Mouse (Mus musculus) brain, embryonic 14.5 days (tissue): ENCODE measurements around the gene Pcsk2. TPM values are rescaled to one million over a fixed set of nuclear protein-coding genes. Genes with fewer than 3 reads are reported as not detected.
A peak's percentile ranks its signal among the peaks of the same experiment; 100 is the strongest.

Experiments
- DNase-seq: peaks from one replicate; pipeline ENCODE4 v3.0.0-alpha.2; 2011; ENCODE audit warnings: low read depth
- CTCF ChIP-seq: fragments of 200-500 bp; IDR thresholded peaks from 2 replicates; pipeline ENCODE4 v1.5.1; 2012; ENCODE audit warnings: inconsistent platforms, mild to moderate bottlenecking, moderate library complexity, borderline replicate concordance; ENCODE audit not compliant: insufficient read depth, insufficient read length; ENCODE audit errors: extremely low read depth
- POLR2A ChIP-seq: fragments of 200-500 bp; IDR thresholded peaks from 2 replicates; pipeline ENCODE4 v1.6.1; 2012; ENCODE audit warnings: mild to moderate bottlenecking, inconsistent platforms, borderline replicate concordance; ENCODE audit not compliant: poor library complexity, insufficient read depth, insufficient read length, severe bottlenecking; ENCODE audit errors: extremely low read depth
- polyA plus RNA-seq: library from polyadenylated mRNA; depleted of rRNA; stranded (reverse); fragments of >200 nt; gene quantifications from 2 replicates; pipeline ENCODE4 v1.2.3, GENCODE M21; 2012

Gene Pcsk2
- polyA plus RNA-seq, 1 experiment, result 25.7 TPM

- no peak for TF ChIP-seq POLR2A
- TF ChIP-seq CTCF, result no peak
- no peak for DNase-seq
Observed at GRCm38 (mm10) chr2:143646001-143646400, 100.0 kb downstream of the Pcsk2 start.

- DNase-seq, result no peak
- TF ChIP-seq CTCF, result no peak
- no peak for TF ChIP-seq POLR2A
Observed at GRCm38 (mm10) chr2:143654621-143655020, 108.7 kb downstream of the Pcsk2 start.

- TF ChIP-seq CTCF (no peak), POLR2A (no peak)
- peak; percentile 69 for DNase-seq
Observed at GRCm38 (mm10) chr2:143656968-143657367, 111.0 kb downstream of the Pcsk2 start.

GRCm38 (mm10) chr2:143666785-143667184 is 120.8 kb downstream of the Pcsk2 start:
- DNase-seq, result no peak
- no peak for TF ChIP-seq POLR2A
- TF ChIP-seq CTCF, result no peak

GRCm38 (mm10) chr2:143677869-143678268 is 131.9 kb downstream of the Pcsk2 start:
- TF ChIP-seq CTCF (no peak), POLR2A (no peak)
- DNase-seq, result no peak

- no peak for TF ChIP-seq POLR2A
- no peak for TF ChIP-seq CTCF
- no peak for DNase-seq
Observed at GRCm38 (mm10) chr2:143679513-143679912, 133.6 kb downstream of the Pcsk2 start.

GRCm38 (mm10) chr2:143681873-143682555 is 136.1 kb downstream of the Pcsk2 start:
- no peak for TF ChIP-seq POLR2A
- TF ChIP-seq CTCF, result no peak
- DNase-seq, result peak; percentile 30

- no peak for TF ChIP-seq POLR2A
- TF ChIP-seq CTCF, result no peak
- DNase-seq, result no peak
Observed at GRCm38 (mm10) chr2:143683513-143683912, 137.6 kb downstream of the Pcsk2 start.

- peak; percentile 59 for DNase-seq
- TF ChIP-seq POLR2A (no peak), CTCF (no peak)
Observed at GRCm38 (mm10) chr2:143691244-143691643, 145.3 kb downstream of the Pcsk2 start.

- peak; percentile 73 for DNase-seq
- TF ChIP-seq CTCF (no peak), POLR2A (no peak)
Observed at GRCm38 (mm10) chr2:143696026-143696557, 150.1 kb downstream of the Pcsk2 start.

- peak; percentile 38 for DNase-seq
- no peak for TF ChIP-seq CTCF
- no peak for TF ChIP-seq POLR2A
Observed at GRCm38 (mm10) chr2:143696704-143697103, 150.7 kb downstream of the Pcsk2 start.

- no peak for TF ChIP-seq CTCF
- no peak for TF ChIP-seq POLR2A
- peak; percentile 34 for DNase-seq
Observed at GRCm38 (mm10) chr2:143701141-143701540, 155.2 kb downstream of the Pcsk2 start.

GRCm38 (mm10) chr2:143702931-143703344 is 157.0 kb downstream of the Pcsk2 start:
- peak; percentile 50 for DNase-seq
- TF ChIP-seq POLR2A (no peak), CTCF (no peak)

GRCm38 (mm10) chr2:143708205-143708604 is 162.2 kb downstream of the Pcsk2 start:
- no peak for DNase-seq
- TF ChIP-seq POLR2A, result no peak
- TF ChIP-seq CTCF, result no peak

GRCm38 (mm10) chr2:143709249-143709648 is 163.3 kb downstream of the Pcsk2 start:
- no peak for TF ChIP-seq CTCF
- TF ChIP-seq POLR2A, result no peak
- DNase-seq, result no peak

GRCm38 (mm10) chr2:143709979-143710378 is 164.0 kb downstream of the Pcsk2 start:
- no peak for TF ChIP-seq CTCF
- TF ChIP-seq POLR2A, result no peak
- DNase-seq, result no peak
